Mouse (Mus musculus) left cerebral cortex, postnatal 10 days (tissue): ENCODE data around the gene Wdfy2. TPM values are rescaled to one million over a fixed set of nuclear protein-coding genes. Genes with fewer than 3 reads are reported as not detected.

Experiments
- DNase-seq, 2 experiments: peaks; one replicate each; pipeline ENCODE4 v3.0.0; 2021 to 2022; ENCODE audit warnings: low spot score in 2 of 2, mixed read lengths in 1 of 2; ENCODE audit errors: extremely low spot score in 1 of 2
- intact Hi-C: fragments of 180-260 bp; cut with DNase I; formaldehyde crosslinking; loops from one replicate; pipeline ENCODE4 v1.15.1; 2025
- microRNA-seq: library from miRNA; unstranded; fragments of <30 nt; microRNA quantifications from one replicate; pipeline ENCODE4 v1.2.0, GENCODE M21; 2022
- total RNA-seq, 2 experiments: library from RNA; stranded (reverse); gene quantifications; 2 replicates each; pipeline ENCODE4 v1.2.3; 2021

The Wdfy2 gene
- total RNA-seq, 2 experiments from 2014 or later, result 11.3 to 11.8 TPM

DNA sequence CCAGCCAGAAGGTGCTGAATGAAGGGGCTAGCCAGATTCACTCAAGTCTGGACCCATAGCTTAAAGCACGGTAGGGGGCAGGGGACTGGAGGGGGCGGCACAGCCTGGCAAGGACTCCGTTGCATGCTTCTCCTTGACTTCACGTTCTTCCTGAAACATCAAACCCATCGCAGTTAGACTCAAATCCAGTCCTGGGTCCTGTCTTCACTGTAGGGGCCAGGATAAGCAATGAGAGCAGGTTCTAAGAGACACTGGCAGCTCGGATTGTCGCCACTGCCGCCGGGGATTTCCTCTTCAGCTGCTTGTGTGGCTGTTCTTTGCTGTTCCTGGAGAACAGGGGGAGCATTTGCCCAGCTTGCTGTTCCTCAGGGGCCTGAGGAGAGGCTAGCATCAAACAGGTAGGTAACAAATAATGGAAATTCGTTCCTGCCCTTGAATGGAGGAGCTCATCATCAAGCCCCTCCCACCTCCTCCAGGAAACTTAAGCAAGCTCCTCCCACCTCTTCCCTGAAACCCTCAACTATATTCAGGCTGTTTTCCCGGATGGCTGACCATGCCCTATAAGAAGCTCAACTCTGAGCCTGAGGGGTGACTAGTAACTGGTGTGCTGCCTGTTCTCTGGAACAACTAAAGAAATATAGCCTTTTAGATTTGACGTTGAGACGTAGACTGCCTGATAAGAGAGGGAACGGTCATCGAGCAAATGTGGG, 128.5 kb downstream of the Wdfy2 start:
- no peak for DNase-seq
- intact Hi-C loops, result no loop called here

GRCm38 (mm10) chr14:62975046-62975445, 137.6 kb downstream of the Wdfy2 start:
- peak; percentile 52 to 74 for DNase-seq
- intact Hi-C loops, result loop anchor here (10.0 kb wide), 1 partner anchor 320 kb away; no protein-coding TSS in a partner anchor

- DNase-seq, result no peak
- intact Hi-C loops, result loop anchor here (10.0 kb wide), 1 partner anchor 325 kb away; no protein-coding TSS in a partner anchor
These were observed 142.3 kb downstream of the Wdfy2 start for GRCm38 (mm10) chr14:62979815-62980214.

GRCm38 (mm10) chr14:62984410-62984809, 146.9 kb downstream of the Wdfy2 start, which contains the start of gene Defb48:
TSS of gene Defb48 (minus strand) at chr14:62984510.
- no peak for DNase-seq
- intact Hi-C loops, result no loop called here

- intact Hi-C loops, result no loop called here
- no peak for DNase-seq
These were observed 153.8 kb downstream of the Wdfy2 start for GRCm38 (mm10) chr14:62991271-62991670.

GRCm38 (mm10) chr14:62991849-62992510, 154.5 kb downstream of the Wdfy2 start:
- intact Hi-C loops, result no loop called here
- no peak for DNase-seq

GRCm38 (mm10) chr14:62997777-62998176, 160.3 kb downstream of the Wdfy2 start, which contains the start of gene Defb47:
TSS of gene Defb47 (plus strand) at chr14:62998077.
- DNase-seq, result no peak
- intact Hi-C loops, result no loop called here

DNA sequence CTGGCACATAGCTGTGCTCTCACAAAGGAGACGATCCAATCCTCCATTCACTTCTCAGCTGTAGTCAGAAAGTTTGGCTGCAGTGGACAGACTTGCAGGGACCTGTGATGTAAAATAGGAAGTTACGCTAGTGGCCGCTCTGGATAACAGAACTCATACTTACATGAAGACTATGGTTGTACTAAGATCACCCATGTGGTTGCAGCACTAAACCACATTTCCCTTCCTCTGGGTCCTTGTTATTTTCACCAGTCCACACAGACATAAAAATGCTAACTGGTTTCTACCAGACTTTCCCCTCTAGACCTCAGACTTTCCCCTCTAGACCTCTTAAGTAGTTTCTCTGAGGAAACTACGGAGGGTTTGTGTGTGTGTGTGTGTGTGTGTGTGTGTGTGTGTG, 161.5 kb downstream of the Wdfy2 start:
- DNase-seq, result no peak
- intact Hi-C loops, result no loop called here

- intact Hi-C loops, result no loop called here
- DNase-seq, result no peak
These were observed 165.1 kb downstream of the Wdfy2 start for GRCm38 (mm10) chr14:63002588-63002987.

Small RNA genes lying within 50 kb of the gene (microRNA-seq; reads per million reads assigned to microRNA genes)
- not detected for gene Mir6541
- not detected for gene Mir8098

Other genes starting within 250 kb of the Wdfy2 start
- gene Serpine3, start 174.0 kb upstream of the Wdfy2 start, total RNA-seq, result not detected
- 10 to 100 TPM; 38.2 to 44.0 TPM for gene Ints6, start 76.5 kb upstream of the Wdfy2 start, total RNA-seq
- gene Defb48, start 146.8 kb downstream of the Wdfy2 start, total RNA-seq, result not detected
- not detected for gene Defb47, start 160.4 kb downstream of the Wdfy2 start, total RNA-seq
- not detected for gene Defb43, start 174.1 kb downstream of the Wdfy2 start, total RNA-seq
- not detected for gene Defb42, start 209.3 kb downstream of the Wdfy2 start, total RNA-seq
- not detected for gene Defb30, start 212.3 kb downstream of the Wdfy2 start, total RNA-seq